Mouse (Mus musculus): ENCODE measurements around the gene Adam10.

- TF ChIP-seq CTCF (IDR thresholded peaks at IDR 0.05; ENCODE audit: extremely low read depth, insufficient read depth, insufficient read length, insufficient replicate concordance) (no peak), POLR2A (IDR thresholded peaks at IDR 0.05; ENCODE audit: low read depth, low read length) (no peak)
These were observed 149.1 kb downstream of the Adam10 start for GRCm38 (mm10) chr9:70827911-70828310.
